Mouse (Mus musculus) adrenal gland, adult 18-20 months (tissue): Measurements from ENCODE around the gene Habp2. TPM values are rescaled to one million over a fixed set of nuclear protein-coding genes. Genes with fewer than 3 reads are reported as not detected.

Experiments used
- DNase-seq, 2 experiments: peaks; one replicate each; pipeline ENCODE4 v3.0.0; 2021 to 2022; ENCODE audit warnings: low spot score in 2 of 2
- long read RNA-seq, 2 experiments: library from polyadenylated mRNA; stranded (forward); transcript quantifications; one replicate each; pipeline ENCODE4 v2.0.0; 2021
- total RNA-seq, 2 experiments: library from RNA; stranded (reverse); gene quantifications; 1 replicate in 1 of 2; 2 replicates in 1 of 2; pipeline ENCODE4 v1.2.3; 2021

The Habp2 gene
- total RNA-seq, result under 1 TPM in 1 of 2 experiments, not detected in 1; 0.20 TPM
- long read RNA-seq, experiment 1, result 0 reads
- long read RNA-seq, experiment 2, result 0 reads

DNA sequence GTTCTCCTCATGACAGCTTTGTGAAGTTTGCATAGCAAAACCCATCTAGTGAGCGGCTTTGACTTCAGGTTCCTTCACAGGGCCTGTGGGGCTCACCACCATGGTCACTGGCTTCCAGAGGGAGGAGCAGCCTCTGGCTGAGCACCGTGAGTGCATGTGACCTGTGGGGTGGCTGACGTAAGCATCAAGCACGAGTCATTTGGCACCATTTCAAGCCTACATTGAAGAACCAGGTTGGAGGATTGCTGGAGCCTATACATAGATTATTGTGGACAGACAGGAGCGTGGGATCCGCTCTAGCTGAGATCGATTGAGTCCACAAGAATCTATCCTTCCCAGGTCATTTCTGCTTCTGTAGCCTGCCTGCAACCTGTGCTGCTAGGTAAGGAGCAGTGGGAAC, at the start of gene Habp2:
Gene Habp2 (plus strand): TSS at position 272 of the 400 bp plus-strand sequence.
- DNase-seq, result no peak

DNA sequence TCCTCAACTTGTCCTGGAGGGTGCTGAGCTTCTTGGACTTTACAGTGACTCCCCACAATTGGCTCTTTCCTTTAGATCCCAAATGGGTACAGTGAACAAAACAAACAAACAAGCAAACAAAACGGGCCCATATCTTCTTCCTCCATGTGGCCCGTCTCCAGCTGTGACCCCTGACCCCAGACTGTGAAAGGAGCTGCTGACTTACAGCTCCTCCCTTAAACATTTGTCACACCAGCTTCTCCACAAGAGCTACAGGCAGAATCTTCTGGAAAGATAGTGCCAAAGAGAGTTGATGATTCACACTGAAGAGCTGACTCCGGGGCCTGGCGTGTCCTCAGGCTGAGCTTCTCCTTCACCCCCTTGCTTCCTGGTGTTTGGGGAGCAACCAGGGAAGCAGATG, 48.4 kb upstream of the Habp2 start:
- DNase-seq, result no peak

DNA sequence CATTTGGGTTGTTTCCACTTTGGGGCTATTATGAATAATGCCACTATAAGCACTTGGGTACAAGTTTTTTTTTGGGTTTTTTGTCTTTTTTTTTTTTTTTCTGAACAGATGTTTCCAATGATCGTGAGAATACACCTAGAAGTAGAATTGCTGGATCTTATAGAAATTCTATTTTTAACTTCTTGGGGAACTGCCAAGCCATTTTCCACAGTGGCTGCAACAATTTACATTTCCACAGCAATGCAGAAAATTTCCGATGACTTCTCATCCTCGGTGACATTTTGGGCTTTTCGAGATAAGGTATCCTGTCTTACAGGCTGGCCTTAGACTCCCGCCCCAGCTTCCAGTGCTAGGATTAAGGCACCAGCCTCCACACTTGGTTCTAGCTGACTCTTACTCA, 41.7 kb upstream of the Habp2 start:
- DNase-seq, result no peak

DNA sequence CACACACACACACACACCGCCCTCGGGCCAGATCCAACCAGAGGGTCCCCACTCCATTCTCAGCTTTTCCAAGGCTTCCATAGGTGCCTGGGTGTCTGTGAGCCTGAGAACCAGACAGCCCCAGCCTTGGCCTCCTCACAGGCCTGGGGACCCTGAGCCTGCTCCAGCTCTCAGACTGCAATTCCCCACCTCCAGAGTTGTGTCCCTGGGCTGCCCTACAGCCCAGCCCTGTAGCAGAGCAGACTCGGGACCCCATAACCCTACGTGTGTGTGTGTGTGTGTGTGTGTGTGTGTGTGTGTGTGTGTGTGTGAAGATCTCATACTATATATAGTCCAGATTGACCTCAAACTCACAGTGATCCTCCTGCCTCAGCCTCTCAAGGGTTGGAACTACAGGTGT, 34.1 kb upstream of the Habp2 start:
- DNase-seq, result no peak

DNA sequence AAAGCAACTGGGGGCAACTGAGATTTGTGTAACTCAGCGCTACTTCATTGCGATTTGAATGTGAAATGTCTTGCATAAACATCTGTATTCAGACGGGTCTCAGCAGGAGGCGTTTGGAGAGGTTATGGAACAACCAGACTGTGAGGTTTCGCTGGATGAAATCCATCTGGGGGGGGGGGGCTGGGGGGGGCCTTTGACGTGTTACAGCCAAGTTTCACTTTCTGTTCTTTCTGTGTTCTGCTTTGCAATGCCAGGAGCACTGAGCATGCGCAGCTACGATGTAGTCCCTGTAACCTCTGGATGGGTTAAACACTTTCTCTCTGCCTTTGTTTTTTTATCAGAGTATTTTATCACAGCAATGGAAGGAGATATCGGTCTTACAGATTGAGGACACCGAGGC, 33.7 kb upstream of the Habp2 start:
- no peak for DNase-seq

DNA sequence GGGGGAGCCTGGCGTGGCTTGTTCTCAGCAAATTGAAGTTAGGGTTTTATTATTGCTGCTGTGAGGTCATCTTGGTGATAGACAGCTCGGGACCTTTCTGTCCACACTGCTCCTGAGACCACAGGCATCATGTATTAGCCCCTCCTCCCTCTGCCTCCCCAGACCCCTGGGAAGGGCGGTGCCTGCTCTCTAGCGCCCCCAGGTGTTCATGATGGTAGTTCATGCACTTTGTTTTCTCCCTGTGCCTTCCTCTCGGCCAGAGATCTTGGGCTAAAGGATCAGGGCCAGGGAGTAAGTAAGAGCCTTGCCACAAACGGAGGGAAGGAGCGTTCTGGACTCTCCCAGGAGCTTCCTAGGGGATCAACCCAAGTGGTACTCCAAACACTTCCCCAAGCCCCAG, 32.2 kb upstream of the Habp2 start:
- peak in 1 of 2 experiments; percentile 30 for DNase-seq

DNA sequence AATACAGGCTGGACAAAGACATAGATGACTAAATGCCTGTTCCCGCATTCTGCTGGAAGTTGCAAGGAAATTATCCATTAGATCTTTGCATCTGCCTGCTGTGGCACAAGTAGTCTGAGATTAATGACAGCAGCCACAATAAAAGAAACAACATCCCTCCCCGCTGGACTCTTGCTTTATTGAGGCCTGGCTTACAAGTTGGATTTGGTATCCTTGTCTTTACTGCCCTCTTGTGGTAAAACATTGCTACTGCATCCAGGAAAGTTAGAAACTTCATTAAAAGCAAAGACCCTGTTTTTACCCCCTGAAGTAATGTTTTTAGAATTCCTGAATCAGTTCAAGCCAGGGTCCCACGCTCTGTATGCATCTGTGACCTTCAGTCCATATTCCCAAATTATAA, 31.4 kb upstream of the Habp2 start:
- DNase-seq, result no peak

DNA sequence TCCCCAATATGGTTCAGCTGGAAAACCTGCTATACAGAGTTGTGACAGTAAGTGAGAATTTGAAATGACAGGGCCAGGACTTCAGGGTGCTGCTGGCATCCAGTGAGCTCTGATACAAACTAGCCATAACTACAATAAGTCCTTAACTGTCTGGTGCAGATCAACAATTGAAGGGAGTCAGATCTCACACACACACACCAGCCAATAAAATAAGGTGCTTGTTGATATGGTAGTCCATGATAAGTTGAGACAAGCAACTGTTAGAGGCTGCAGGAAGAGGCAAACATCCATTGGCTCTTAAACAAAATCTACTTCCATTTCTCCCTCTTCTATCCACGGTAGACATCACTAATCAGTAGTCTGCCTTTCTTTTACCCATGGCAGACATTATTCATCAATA, 30.7 kb upstream of the Habp2 start:
- DNase-seq, result no peak

DNA sequence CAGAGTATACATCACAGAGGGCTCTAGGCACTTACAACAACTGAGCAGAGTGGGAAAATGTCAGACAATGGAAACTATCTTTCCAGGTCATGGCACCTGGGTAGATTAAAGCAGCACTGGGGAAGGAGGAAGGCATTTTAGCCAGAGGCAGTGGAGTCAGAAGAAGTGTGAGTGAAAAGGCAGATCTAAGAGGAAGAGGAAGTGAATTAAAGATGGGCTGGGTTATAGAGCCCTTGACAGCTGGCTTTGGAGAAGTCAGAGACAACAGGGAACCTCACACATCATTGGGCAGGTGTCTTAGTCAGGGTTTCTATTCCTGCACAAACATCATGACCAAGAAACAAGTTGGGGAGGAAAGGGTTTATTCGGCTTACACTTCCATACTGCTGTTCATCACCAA, 30.2 kb upstream of the Habp2 start:
- DNase-seq, result no peak

DNA sequence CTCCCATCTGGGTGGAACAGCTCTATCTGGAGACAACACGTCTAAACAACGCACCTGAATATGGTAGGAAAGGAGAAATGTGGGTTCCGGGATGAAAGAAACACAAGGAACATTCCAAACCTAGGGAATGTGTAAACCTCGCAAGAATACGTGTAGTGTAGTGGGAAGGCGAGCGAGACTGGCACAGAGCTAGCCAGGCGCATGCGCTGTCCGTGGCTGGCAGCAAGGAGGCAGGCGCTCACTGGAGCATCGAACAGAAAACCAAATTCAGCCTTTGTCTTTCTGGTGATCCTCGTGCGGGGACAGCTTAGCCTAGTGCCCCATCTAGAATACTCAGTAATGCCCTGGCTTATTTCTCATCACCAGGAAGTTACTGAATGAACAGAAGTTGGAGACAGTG, 23.2 kb upstream of the Habp2 start:
- DNase-seq, result no peak

DNA sequence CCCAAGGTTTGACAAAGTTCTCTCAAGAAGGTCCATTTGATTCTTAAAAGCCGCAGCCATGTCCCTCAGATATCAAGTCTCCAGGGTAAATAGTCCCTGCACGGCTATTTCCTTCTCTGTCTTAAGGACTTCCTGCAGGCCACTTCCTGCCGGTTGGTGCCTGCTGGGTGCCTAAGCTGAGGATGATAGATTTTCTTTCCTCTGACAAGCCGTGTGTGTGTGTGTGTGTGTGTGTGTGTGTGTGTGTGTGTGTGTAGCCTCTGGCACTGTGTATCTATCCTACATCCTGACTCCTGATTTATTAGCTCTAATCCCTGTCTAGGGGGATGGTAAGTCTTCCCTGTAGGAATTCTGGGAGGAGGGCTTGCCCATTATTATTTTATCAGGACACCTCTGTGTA, 22.8 kb upstream of the Habp2 start:
- DNase-seq, result no peak

DNA sequence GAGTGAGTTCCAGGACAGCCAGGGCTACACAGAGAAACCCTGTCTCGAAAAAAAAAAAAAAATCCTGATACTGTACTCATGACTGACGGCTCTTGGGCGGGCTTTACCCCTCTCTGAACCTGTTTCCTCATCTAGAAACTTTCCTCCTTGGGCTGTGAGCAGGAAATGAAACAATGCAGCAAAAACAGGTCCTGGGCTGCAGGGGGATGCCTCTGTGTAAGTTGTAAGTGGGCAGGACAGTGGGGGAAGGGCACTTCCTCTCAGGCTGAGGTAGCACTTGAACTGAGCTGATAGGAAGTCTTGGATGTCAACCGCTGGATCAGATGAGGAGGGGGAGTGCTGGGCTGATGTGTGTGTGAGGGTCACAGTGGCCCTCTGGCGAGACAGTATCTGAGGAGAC, 21.8 kb upstream of the Habp2 start:
- DNase-seq, result no peak

DNA sequence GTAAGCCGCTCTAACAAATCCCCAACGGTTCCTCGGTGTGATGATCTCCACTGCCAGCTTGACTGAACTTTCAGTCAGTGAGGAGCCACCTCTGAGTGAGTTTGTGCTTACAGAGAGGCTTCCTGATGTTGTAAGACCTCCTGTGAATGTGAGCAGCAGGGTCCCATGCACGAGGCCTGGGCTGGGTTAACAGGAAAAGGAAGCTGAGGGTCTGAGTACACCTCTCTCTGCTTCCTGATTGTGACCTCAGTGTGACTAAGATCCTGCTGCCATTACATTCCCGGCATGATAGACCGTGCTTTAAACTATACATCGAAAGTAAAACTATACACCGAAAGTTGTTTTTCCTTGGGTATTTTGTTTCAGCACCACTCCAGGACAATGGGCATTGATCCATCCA, 14.9 kb upstream of the Habp2 start:
- no peak for DNase-seq

DNA sequence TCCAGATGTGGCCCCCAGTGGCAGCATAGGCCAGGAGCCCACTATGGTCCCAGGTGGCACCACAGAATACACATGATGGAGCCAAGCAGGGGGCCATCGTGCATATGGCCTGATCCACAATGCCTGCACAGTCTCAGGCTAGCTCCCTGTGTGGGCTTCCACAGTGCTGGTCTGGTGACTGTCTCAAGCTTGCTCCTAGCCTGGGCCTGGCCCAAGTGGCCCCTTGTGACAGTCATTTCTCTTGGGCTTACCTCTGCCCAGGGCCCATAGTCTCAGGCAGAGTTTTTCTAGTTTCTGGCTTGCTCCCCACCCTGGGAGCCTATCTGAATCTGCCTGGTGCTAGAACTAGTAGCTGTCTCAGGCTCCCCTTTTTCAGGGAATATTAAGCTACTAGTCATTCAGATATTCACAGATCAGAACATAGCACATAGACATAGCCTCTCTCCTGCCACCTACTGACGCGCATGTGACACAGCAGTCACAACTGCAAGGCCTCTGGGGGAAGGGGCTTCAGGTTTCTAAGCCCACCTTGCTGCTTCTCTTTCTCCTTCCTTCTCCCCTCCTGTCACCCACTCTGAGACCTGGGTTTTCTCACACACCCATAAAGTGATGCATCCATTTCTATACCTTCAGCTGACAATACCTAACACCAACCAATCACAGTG, 9.7 kb upstream of the Habp2 start:
- DNase-seq, result no peak

DNA sequence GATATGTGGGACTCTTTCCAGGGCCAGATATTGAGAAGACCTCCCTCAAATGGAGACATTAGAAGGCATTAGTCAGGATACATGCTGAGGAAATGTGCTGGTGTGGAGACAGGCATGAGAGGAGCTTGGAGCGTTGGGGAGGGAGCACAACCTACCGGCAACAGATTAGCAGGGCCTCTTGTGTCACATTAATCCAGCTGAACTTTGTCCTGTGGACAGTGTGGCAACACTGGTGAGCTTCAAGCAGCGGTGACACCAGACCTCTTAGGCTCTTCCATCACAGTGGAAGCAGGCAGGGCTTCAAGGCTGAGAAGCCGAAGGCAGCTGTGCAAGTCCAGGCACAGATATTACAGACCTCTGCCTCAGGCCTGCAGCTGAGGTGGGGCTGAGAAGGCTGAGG, 9.0 kb upstream of the Habp2 start:
- no peak for DNase-seq

DNA sequence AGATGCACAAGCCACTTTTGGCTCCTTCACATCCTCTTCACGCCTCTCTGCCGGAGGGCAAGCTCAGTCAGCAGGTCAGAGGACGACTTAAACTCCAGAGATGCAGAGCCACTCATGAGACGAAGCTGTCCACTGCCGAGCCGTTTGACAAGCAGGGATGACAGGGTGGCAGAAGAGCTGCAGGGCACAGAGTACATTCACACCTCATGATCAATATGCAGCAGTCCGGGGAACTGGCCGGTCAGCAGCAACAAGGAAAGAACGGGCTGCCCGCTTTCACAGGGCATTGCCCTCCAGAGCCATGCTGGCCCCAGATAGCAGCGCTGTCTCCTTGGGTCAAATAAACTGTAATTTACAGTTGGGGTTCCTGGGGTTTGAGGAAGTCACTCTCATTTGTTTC, 8.6 kb upstream of the Habp2 start:
- no peak for DNase-seq

DNA sequence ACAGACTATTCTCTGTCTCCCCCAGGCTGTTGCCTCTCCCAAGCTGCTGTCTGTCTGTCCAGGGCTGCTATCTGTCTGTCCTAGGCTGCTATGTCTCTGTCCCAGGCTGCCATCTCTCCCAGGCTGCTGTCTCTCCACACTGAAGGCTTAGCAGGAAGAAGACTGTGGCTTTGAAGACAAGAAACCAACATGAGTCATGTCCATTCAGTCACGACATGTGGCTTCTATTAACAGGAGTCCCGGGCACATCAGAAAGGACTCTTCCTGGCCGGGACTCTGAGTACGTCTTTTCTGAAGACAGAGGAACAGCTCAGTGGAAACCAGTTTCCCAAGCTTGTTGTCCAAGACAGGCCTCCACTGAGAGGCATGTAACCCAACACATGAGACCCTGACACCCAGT, 1.7 kb upstream of the Habp2 start:
- DNase-seq, result no peak

DNA sequence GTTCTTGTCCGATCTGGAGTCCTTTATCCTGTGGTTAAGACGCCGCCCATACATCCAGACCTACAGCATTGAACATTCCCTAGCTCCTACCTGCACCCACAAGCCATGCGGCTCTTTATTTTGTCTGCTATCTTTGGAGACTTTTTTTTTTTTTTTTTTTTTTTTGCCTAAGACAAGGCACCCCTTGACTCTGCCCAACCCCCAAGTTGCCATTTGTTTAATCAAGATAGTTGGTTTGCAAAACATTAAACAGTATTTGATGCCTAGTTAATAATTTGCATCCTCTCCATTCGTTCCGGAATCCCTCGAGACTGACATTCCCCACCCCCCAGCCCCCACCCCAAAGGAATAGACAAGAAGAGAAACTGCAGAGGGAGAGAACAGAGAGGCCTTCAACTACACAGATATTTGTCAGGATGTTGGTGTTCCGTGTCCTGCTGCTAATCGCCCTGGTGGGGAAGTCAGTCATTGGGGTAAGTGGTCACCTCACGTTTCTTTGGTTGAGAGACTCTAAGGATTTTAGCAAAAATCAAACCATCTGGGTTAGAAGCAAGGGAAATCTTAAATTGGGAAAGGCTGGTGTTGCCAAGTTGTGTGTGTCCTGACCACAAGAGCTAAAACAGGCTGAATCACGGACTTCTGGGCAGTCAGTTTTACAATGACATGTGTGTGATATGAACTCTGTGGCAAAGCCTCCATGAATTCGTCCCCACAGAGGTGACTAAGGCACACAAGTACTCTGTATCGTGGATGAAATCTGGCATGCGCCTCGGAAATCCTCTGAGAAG, 837 bp downstream of the Habp2 start:
- no peak for DNase-seq

DNA sequence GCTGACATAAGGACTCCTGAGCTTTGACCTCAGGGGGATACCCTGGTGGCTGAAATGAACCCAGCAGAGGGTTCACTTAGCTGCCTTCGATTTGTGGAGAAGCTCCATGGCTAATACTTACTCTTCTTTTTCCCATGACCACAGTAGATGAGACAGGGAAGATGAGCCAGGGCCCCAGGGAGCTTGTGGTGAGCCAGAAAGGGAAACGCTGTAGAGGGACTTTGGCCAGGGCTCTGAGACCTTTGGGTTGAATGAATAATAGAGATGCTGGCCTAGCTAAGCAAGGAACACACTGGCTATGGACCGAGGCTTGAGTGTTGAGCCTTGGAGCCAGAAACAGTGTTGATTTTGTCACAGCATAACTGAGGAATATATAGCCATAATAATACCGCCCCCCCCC, 1.5 kb downstream of the Habp2 start:
- no peak for DNase-seq

DNA sequence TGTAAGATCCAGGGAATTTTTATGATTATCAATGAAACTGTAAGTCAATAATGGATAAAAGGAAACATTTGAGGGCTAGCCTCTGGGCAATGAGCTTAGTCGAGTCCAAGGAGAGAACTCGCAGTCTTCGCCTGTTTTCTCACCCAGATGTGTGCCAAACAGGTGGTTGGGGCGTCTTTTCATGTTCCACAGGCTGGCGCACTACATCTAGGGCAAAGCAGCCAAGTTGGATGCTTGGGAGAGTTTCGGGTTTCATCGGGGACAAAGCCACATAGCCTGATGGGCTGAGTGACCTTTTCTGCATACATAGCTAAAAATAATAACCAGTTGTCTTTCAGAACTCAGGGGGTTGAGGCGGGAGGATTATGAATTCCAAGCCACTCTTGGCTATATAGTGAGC, 2.7 kb downstream of the Habp2 start:
- DNase-seq, result no peak

DNA sequence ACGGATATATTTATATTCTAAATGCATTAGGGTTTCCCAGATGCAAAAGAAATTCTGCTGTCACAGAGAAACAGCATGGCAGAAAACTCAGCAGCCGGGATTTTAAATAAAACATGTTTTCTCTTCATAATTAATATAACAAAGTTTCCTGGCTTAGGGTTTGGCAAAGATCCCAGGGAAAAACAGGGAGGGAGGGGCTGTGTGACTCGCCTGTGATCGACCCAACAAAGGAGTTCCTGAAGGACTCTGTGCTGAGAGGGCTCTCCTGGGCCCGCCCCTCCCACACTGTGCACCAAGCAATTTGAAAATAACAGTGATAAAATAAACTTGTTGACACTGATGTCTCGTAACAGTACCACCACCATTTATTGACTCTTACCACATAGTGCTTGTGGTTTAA, 5.0 kb downstream of the Habp2 start:
- no peak for DNase-seq

DNA sequence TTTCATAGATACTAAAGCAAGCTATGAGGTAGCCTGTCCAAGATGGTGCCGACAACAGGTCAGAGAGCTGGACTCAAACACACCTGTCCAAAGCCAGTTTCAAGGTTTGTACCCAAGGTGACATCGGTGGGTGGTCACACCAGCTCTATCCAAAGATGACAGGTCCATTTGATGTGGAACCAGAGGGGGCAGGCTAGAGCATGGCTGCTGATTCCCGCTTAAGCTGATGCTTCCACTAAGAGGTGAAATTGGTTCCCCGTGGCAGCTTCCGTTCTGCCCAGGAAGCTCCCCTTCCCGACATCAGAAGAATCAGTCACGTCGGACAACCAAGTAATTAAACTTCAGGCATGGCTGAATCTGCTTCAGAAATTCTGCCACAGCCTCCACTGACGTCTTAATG, 5.4 kb downstream of the Habp2 start:
- DNase-seq, result no peak
